Mouse (Mus musculus): ENCODE measurements around the gene Dlgap1. TPM values are rescaled to one million over a fixed set of nuclear protein-coding genes. Genes with fewer than 3 reads are reported as not detected.

Gene Dlgap1
- total RNA-seq, 1 experiment from 2014 or later: 26.8 TPM

DNA sequence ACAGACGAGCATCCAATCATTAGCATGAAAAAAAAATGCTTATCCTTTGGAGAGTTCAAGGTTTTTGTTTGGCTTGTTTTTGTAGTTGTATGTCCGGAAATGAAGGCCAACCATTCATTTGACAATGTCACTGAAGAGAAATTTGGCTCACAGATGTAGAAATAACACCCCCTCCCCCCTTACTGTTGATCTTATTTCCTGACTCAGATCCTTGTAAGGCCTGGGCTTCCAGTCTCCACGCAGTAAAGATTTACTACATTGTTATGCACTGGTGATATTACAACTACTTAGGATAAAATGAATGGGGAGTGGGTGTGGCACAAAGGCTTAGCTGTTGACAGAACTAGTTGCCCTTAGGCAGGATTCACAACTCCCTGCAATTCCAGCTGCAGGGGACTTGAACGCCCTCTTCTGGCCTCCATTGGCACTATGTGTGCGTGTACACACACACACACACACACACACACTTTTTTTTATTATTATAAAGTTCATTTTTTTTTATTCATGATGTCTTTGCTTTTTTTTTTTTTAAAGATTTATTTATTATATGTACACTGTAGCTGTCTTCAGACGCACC, 897.8 kb downstream of the Dlgap1 start:
- DNase-seq: no peak

DNA sequence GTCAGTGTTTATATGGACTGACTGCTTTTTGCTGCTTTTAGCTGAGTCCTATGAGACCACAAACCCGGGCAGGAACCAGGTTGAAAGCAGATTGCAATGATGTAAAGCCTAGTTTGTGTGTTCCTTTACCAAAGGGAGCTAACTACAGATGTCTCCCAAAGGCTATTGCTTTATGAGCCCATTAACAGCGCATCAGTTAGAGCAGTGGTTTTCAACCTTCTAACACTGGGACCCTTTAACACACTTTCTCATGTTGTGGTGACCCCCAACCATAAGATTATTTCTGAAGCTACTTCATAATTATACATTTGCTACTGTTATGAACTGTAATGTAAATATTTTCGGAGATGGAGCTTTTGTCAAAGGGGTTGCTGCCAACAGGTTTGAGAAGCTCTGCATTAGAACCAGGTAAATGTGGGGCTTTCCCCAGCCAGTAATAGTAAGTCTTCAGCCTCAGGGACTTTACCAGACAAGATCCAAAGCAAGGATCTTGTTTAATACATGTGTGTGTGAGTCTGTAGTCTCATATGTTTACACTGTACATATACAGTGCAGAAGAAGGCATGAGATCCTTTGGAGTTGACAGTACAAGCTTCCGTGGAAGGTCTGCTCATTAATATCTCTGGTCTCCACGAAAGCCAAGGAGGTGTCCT, 899.8 kb downstream of the Dlgap1 start:
- no peak for DNase-seq

DNA sequence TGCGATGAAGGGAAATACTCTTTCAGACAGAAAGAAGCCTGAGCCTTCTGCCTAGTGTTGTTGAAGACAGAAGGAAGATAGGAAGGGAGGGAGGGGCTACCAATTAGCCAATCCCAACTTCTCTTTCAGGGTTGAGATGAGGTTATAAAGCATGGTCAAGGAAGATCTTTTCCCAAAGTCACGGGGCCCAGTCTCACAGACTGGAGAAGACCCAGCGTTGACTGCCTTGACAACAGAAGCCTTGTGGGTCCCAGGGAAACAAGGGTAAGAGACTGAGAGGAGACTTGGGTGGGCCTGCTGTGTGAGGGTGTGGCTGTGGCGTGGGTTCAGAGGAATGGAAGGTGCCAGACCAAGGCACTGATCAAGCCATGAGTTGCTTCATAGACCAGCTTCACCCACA, 901.7 kb downstream of the Dlgap1 start:
- no peak for DNase-seq

Small RNAs within 50 kb of the gene (microRNA-seq; reads per million reads assigned to microRNA genes)
- gene Mir1195: 0 reads per million in 2 experiments

Data from adrenal gland, postnatal 14 days (tissue).